Mouse (Mus musculus) C2C12 (cell line): Measurements from ENCODE around the gene Mtor. TPM values are rescaled to one million over a fixed set of nuclear protein-coding genes. Genes with fewer than 3 reads are reported as not detected.
A peak's percentile ranks its signal among the peaks of the same experiment; 100 is the strongest.

Experiments used
- H3K27me3 ChIP-seq: one replicate; pipeline ENCODE4 v1.6.1; 2011; ENCODE audit not compliant: control insufficient read depth, insufficient read depth, insufficient read length
- H3K36me3 ChIP-seq: one replicate; pipeline ENCODE4 v1.6.1; 2011; ENCODE audit not compliant: control insufficient read depth, insufficient read depth
- H3K4me3 ChIP-seq: one replicate; pipeline ENCODE4 v1.5.1; 2011; ENCODE audit warnings: mild to moderate bottlenecking, control low read depth; ENCODE audit not compliant: poor library complexity, insufficient read depth, severe bottlenecking
- H3K79me2 ChIP-seq: one replicate; pipeline ENCODE4 v1.6.1; 2011; ENCODE audit not compliant: control insufficient read depth, insufficient read depth
- H3K79me3 ChIP-seq: one replicate; pipeline ENCODE4 v1.6.1; 2011; ENCODE audit warnings: low read depth, control low read depth
- H3ac ChIP-seq: one replicate; pipeline ENCODE3; 2011; ENCODE audit warnings: low read depth; ENCODE audit not compliant: control insufficient read depth, insufficient read length
- CEBPB ChIP-seq: IDR thresholded peaks from one replicate; pipeline ENCODE4 v1.6.1; 2011; ENCODE audit warnings: low read depth, mild to moderate bottlenecking, control low read depth, moderate library complexity
- CTCF ChIP-seq: IDR thresholded peaks from one replicate; pipeline ENCODE4 v1.5.1; 2011; ENCODE audit not compliant: control insufficient read depth, insufficient read depth, insufficient read length
- FOSL1 ChIP-seq: IDR thresholded peaks from one replicate; pipeline ENCODE4 v1.8.0; 2011; ENCODE audit warnings: mild to moderate bottlenecking, low read length; ENCODE audit not compliant: poor library complexity, insufficient read depth, severe bottlenecking
- MAX ChIP-seq: IDR thresholded peaks from one replicate; pipeline ENCODE4 v1.6.1; 2011; ENCODE audit warnings: mild to moderate bottlenecking, control low read depth
- MYOD1 ChIP-seq: IDR thresholded peaks from one replicate; pipeline ENCODE4 v1.6.1; 2011; ENCODE audit warnings: low read depth; ENCODE audit not compliant: control insufficient read depth, insufficient read length
- MYOG ChIP-seq: IDR thresholded peaks from one replicate; pipeline ENCODE4 v1.6.1; 2011; ENCODE audit not compliant: control insufficient read depth, insufficient read length; ENCODE audit errors: extremely low read depth
- USF1 ChIP-seq: IDR thresholded peaks from one replicate; pipeline ENCODE4 v1.6.1; 2011; ENCODE audit warnings: low read depth, mild to moderate bottlenecking, control low read depth, moderate library complexity
- polyA plus RNA-seq: library from polyadenylated mRNA; unstranded; fragments of >200 nt; fragmentation: generic; extraction: Trizol; gene quantifications from one replicate; pipeline ENCODE4 v1.2.1, GENCODE M21; 2012; ENCODE audit warnings: missing spikeins

Gene Mtor
- polyA plus RNA-seq, 1 experiment, result 20.0 TPM

GRCm38 (mm10) chr4:148429121-148429520 is 19.3 kb upstream of the Mtor start:
- no peak overlapping the region for H3ac ChIP-seq

GRCm38 (mm10) chr4:148429686-148430085 is 18.7 kb upstream of the Mtor start:
- no peak for TF ChIP-seq CEBPB
- TF ChIP-seq FOSL1, result no peak
- TF ChIP-seq CTCF, result peak; percentile 38
- no peak for TF ChIP-seq USF1
- Histone ChIP-seq H3K79me3 (no peaks in the 10 kb centered on the region), H3K36me3 (peaks cover 4% of the 10 kb centered on the region)

More at GRCm38 (mm10) chr4:148429121-148429520, 19.3 kb upstream of the Mtor start:
- Histone ChIP-seq H3K4me3 (no peak overlapping the region), H3K36me3 (peaks cover under 1% of the 10 kb centered on the region), H3K27me3 (no peaks in the 10 kb centered on the region), H3K79me3 (no peaks in the 10 kb centered on the region), H3K79me2 (no peaks in the 10 kb centered on the region)
- TF ChIP-seq CTCF (no peak), MYOD1 (no peak), USF1 (no peak), MAX (no peak), MYOG (no peak), FOSL1 (no peak), CEBPB (no peak)

GRCm38 (mm10) chr4:148430880-148431519 is 17.4 kb upstream of the Mtor start:
- no peak overlapping the region for H3K4me3 ChIP-seq
- peaks cover 4% of the 10 kb centered on the region for H3K36me3 ChIP-seq
- no peaks in the 10 kb centered on the region for H3K27me3 ChIP-seq
- H3K79me2 ChIP-seq, result no peaks in the 10 kb centered on the region
- H3K79me3 ChIP-seq, result no peaks in the 10 kb centered on the region
- H3ac ChIP-seq, result no peak overlapping the region
- TF ChIP-seq MAX, result no peak
- no peak for TF ChIP-seq USF1
- TF ChIP-seq CTCF, result no peak
- no peak for TF ChIP-seq MYOG

More at GRCm38 (mm10) chr4:148429686-148430085, 18.7 kb upstream of the Mtor start:
- Histone ChIP-seq H3K4me3 (no peak overlapping the region), H3K27me3 (no peaks in the 10 kb centered on the region), H3K79me2 (no peaks in the 10 kb centered on the region), H3ac (no peak overlapping the region)

- H3K36me3 ChIP-seq, result peaks cover 4% of the 10 kb centered on the region
- no peaks in the 10 kb centered on the region for H3K27me3 ChIP-seq
- no peak overlapping the region for H3ac ChIP-seq
- no peak overlapping the region for H3K4me3 ChIP-seq
- TF ChIP-seq USF1, result no peak
- no peak for TF ChIP-seq CEBPB
- TF ChIP-seq MYOD1, result no peak
- TF ChIP-seq MYOG, result no peak
- no peak for TF ChIP-seq MAX
- TF ChIP-seq CTCF, result no peak
- TF ChIP-seq FOSL1, result no peak
- no peaks in the 10 kb centered on the region for H3K79me2 ChIP-seq
- no peaks in the 10 kb centered on the region for H3K79me3 ChIP-seq
Measured at GRCm38 (mm10) chr4:148432488-148432887, 15.9 kb upstream of the Mtor start.

GRCm38 (mm10) chr4:148433336-148433735 is 15.1 kb upstream of the Mtor start:
- H3K36me3 ChIP-seq, result peaks cover 4% of the 10 kb centered on the region
- H3K79me2 ChIP-seq, result no peaks in the 10 kb centered on the region
- H3K79me3 ChIP-seq, result no peaks in the 10 kb centered on the region
- no peak overlapping the region for H3K4me3 ChIP-seq
- no peaks in the 10 kb centered on the region for H3K27me3 ChIP-seq
- TF ChIP-seq FOSL1 (no peak), MYOG (no peak), MYOD1 (no peak), CEBPB (no peak), MAX (no peak), USF1 (no peak), CTCF (no peak)
- H3ac ChIP-seq, result no peak overlapping the region

- TF ChIP-seq MYOD1 (no peak), FOSL1 (no peak), CEBPB (no peak), MAX (no peak), MYOG (no peak), CTCF (no peak), USF1 (no peak)
- Histone ChIP-seq H3K79me3 (no peaks in the 10 kb centered on the region), H3K36me3 (peaks cover 4% of the 10 kb centered on the region), H3K79me2 (no peaks in the 10 kb centered on the region), H3K27me3 (no peaks in the 10 kb centered on the region), H3ac (no peak overlapping the region), H3K4me3 (no peak overlapping the region)
Measured at GRCm38 (mm10) chr4:148433813-148434212, 14.6 kb upstream of the Mtor start.
